Mouse (Mus musculus): ENCODE measurements around the gene Serpine2. TPM values are rescaled to one million over a fixed set of nuclear protein-coding genes. Genes with fewer than 3 reads are reported as not detected.

The Serpine2 gene
- polyA plus RNA-seq, 1 experiment from 2014 or later: 91.7 TPM

DNA sequence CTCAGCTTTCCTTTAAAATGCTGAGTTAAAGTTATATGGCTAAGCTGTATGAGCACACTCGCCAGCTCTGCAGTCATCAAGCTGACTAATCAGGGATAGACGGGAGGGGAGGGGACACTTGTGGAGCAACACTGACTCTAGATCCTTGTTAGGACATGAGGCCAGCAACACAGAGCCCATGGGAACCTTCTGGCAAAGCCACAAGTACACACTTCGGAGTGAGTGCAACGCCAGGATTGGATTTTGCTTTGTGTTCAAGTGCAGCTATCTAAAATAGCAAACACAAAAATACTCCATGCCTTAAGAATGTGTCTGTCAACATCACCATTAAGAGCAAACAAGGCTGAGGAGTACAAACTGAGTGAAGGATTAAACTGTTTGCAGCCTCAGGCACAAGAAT lies 114.9 kb downstream of the Serpine2 start:
- H3K27me3 ChIP-seq (ENCODE audit: control insufficient read depth, insufficient read depth, low read length): no peaks in the 10 kb centered on the region
- 94% methylated on average over 4 of the region's 4 CpGs for WGBS
- ATAC-seq (ENCODE audit: low FRiP score): no peak

More for the DNA sequence above, 114.9 kb downstream of the Serpine2 start:
- no peaks in the 10 kb centered on the region for H3K9me3 ChIP-seq (ENCODE audit: control insufficient read depth, low read length)
- no peaks in the 10 kb centered on the region for H3K4me1 ChIP-seq (replicated peaks; ENCODE audit: control insufficient read depth, insufficient read depth, low read length)
- DNase-seq (ENCODE audit: low spot score): no peak
- H3K4me3 ChIP-seq (ENCODE audit: low read depth, low read length): no peak overlapping the region
- no peaks in the 10 kb centered on the region for H3K36me3 ChIP-seq (ENCODE audit: control insufficient read depth, insufficient read depth, low read length)
- no peak overlapping the region for H3K4me2 ChIP-seq (replicated peaks; ENCODE audit: low read depth, low read length)
- H3K27ac ChIP-seq (ENCODE audit: low read depth, low read length): no peak overlapping the region
- no peak overlapping the region for H3K9ac ChIP-seq (ENCODE audit: low read depth, low read length)

Other genes with a start within 250 kb of the Serpine2 start
- gene Ap1s3, start 189.2 kb downstream of the Serpine2 start, polyA plus RNA-seq (2014; fragmentation: Nextera tagmentation; extraction: Ambion mirVana): 0.18 and 0.29 TPM in 2 replicates
- gene Mrpl44, start 85.2 kb downstream of the Serpine2 start, polyA plus RNA-seq (2014; fragmentation: Nextera tagmentation; extraction: Ambion mirVana): 53.0 and 53.1 TPM in 2 replicates
- 52.1 and 52.6 TPM in 2 replicates for gene Wdfy1, start 85.0 kb downstream of the Serpine2 start, polyA plus RNA-seq (2014; fragmentation: Nextera tagmentation; extraction: Ambion mirVana)